Mouse (Mus musculus) midbrain, postnatal 0 days (tissue): Measurements from ENCODE around the gene A4gnt. TPM values are rescaled to one million over a fixed set of nuclear protein-coding genes. Genes with fewer than 3 reads are reported as not detected.
A peak's percentile ranks its signal among the peaks of the same experiment; 100 is the strongest.

Experiments
- ATAC-seq: fragments of 200-750 bp; cut with Nextera tagmentation; 2 replicates; pipeline ENCODE4 v1.8.0; 2017; ENCODE audit warnings: moderate number of reproducible peaks, mild to moderate bottlenecking, moderate TSS enrichment, moderate library complexity; ENCODE audit not compliant: low FRiP score
- DNase-seq: peaks from one replicate; pipeline ENCODE4 v3.0.0-alpha.2; 2015; ENCODE audit warnings: low spot score
- H3K27ac ChIP-seq: fragments of 300-500 bp; sonication (generic); 2 replicates; pipeline ENCODE4 v1.5.1; 2014; ENCODE audit warnings: low read depth, mild to moderate bottlenecking, low read length, mixed read lengths
- H3K27me3 ChIP-seq: fragments of 300-500 bp; sonication (generic); 2 replicates; pipeline ENCODE4 v1.6.1; 2014; ENCODE audit warnings: low read length, control low read depth, mixed read lengths; ENCODE audit not compliant: insufficient read depth
- H3K36me3 ChIP-seq: fragments of 300-500 bp; sonication (generic); 2 replicates; pipeline ENCODE4 v1.6.1; 2014; ENCODE audit warnings: low read length, control low read depth, mixed read lengths; ENCODE audit not compliant: insufficient read depth
- H3K4me1 ChIP-seq: fragments of 300-500 bp; sonication (generic); 2 replicates; pipeline ENCODE4 v1.6.1; 2014; ENCODE audit warnings: mild to moderate bottlenecking, control low read depth, antibody characterized with exemption, low read length, mixed read lengths; ENCODE audit not compliant: insufficient read depth
- H3K4me2 ChIP-seq: fragments of 300-500 bp; sonication (generic); 2 replicates; pipeline ENCODE4 v1.6.1; 2014; ENCODE audit warnings: low read depth, mild to moderate bottlenecking, low read length, mixed read lengths; ENCODE audit not compliant: poor library complexity, severe bottlenecking
- H3K4me3 ChIP-seq: fragments of 300-500 bp; sonication (generic); 2 replicates; pipeline ENCODE4 v1.5.1; 2014; ENCODE audit warnings: low read depth, mild to moderate bottlenecking, low read length, moderate library complexity
- H3K9ac ChIP-seq: fragments of 300-500 bp; sonication (generic); replicated peaks from 2 replicates; pipeline ENCODE4 v1.6.1; 2014; ENCODE audit warnings: mild to moderate bottlenecking, low read length, moderate library complexity, mixed read lengths; ENCODE audit not compliant: poor library complexity, severe bottlenecking
- H3K9me3 ChIP-seq: fragments of 300-500 bp; sonication (generic); 2 replicates; pipeline ENCODE4 v1.6.1; 2016; ENCODE audit warnings: low read length, control low read depth
- CTCF ChIP-seq: IDR thresholded peaks from 2 replicates; pipeline ENCODE4 v1.5.1; 2016; ENCODE audit warnings: antibody characterized with exemption, mild to moderate bottlenecking
- WGBS: fragments of 180-500 bp; shearing (Covaris S2); extraction: QIAGEN DNeasy Blood & Tissue Kit; methylation state at CpG from one replicate; pipeline ENCODE4 v1.1.7; 2014; 5-methylcytosine and 5-hydroxymethylcytosine counted together
- polyA plus RNA-seq: library from polyadenylated mRNA; unstranded; fragments of >200 nt; fragmentation: Nextera tagmentation; extraction: Ambion mirVana; gene quantifications from 2 replicates; pipeline ENCODE4 v1.2.1, GENCODE M21; 2015
- total RNA-seq: library from RNA; depleted of rRNA; stranded (reverse); fragments of >200 nt; gene quantifications from 2 replicates; pipeline ENCODE4 v1.2.3, GENCODE M21; 2014

Gene A4gnt
- total and polyA plus RNA-seq, 2 experiments from 2014 or later, result not detected

GRCm38 (mm10) chr9:99629281-99630011 is 17.1 kb downstream of the A4gnt start, which contains the start of gene Dzip1l:
Gene Dzip1l (plus strand): TSS chr9:99629496.
- peak within 1 kb of the TSS; percentile 77 for H3K9ac ChIP-seq
- ATAC-seq (peak; percentile 83), DNase-seq (peak; percentile 78)
- H3K4me3 ChIP-seq, result peak within 1 kb of the TSS; percentile 60
- no peaks in the 10 kb centered on the region for H3K9me3 ChIP-seq
- no peaks in the 10 kb centered on the region for H3K36me3 ChIP-seq
- H3K27me3 ChIP-seq, result no peaks in the 10 kb centered on the region
- peak within 1 kb of the TSS; percentile 78 for H3K27ac ChIP-seq
- peaks cover 8% of the 10 kb centered on the region for H3K4me1 ChIP-seq
- peak within 1 kb of the TSS; percentile 87 for H3K4me2 ChIP-seq
- under 1% methylated on average over 44 of the region's 44 CpGs for WGBS
- no peak; the same call in 1 of the 2 replicates for TF ChIP-seq CTCF

GRCm38 (mm10) chr9:99630071-99630470 is 17.8 kb downstream of the A4gnt start:
- peak overlapping the region; percentile 60 for H3K4me3 ChIP-seq
- H3K27ac ChIP-seq, result peak overlapping the region; percentile 78
- H3K9ac ChIP-seq, result peak overlapping the region; percentile 77
- DNase-seq, result no peak
- WGBS, result under 1% methylated on average over 11 of the region's 11 CpGs
- no peaks in the 10 kb centered on the region for H3K9me3 ChIP-seq
- no peak for TF ChIP-seq CTCF
- H3K4me1 ChIP-seq, result peaks cover 8% of the 10 kb centered on the region
- no peaks in the 10 kb centered on the region for H3K36me3 ChIP-seq
- no peaks in the 10 kb centered on the region for H3K27me3 ChIP-seq
- peak; percentile 24; the same call in 1 of the 2 replicates for ATAC-seq
- H3K4me2 ChIP-seq, result peak overlapping the region; percentile 87

- Histone ChIP-seq H3K9me3 (no peaks in the 10 kb centered on the region), H3K4me1 (peaks cover 8% of the 10 kb centered on the region), H3K27me3 (no peaks in the 10 kb centered on the region), H3K36me3 (peaks cover under 1% of the 10 kb centered on the region; the same call in 1 of the 2 replicates), H3K4me3 (peak overlapping the region; percentile 60), H3K27ac (no peak overlapping the region), H3K4me2 (peak overlapping the region; percentile 87), H3K9ac (peak overlapping the region; percentile 77; the same call in 1 of the 2 replicates)
- DNase-seq (peak; percentile 22), ATAC-seq (no peak)
- WGBS, result 52% methylated on average over 9 of the region's 9 CpGs
- no peak for TF ChIP-seq CTCF
Measured at GRCm38 (mm10) chr9:99630528-99631125, 18.3 kb downstream of the A4gnt start.

GRCm38 (mm10) chr9:99631781-99632180 is 19.5 kb downstream of the A4gnt start:
- no peaks in the 10 kb centered on the region for H3K9me3 ChIP-seq
- 26% methylated on average over 2 of the region's 2 CpGs for WGBS
- H3K9ac ChIP-seq, result no peak overlapping the region
- H3K27ac ChIP-seq, result 0 out of 2 replicates have a peak overlapping the region, but pooled peaks have one; percentile 6
- no peaks in the 10 kb centered on the region for H3K27me3 ChIP-seq
- ATAC-seq (no peak), DNase-seq (peak; percentile 61)
- TF ChIP-seq CTCF, result no peak
- no peak overlapping the region for H3K4me3 ChIP-seq
- H3K4me1 ChIP-seq, result peaks cover 8% of the 10 kb centered on the region
- H3K4me2 ChIP-seq, result peak overlapping the region; percentile 28; the same call in 1 of the 2 replicates
- peaks cover 3% of the 10 kb centered on the region; the same call in 1 of the 2 replicates for H3K36me3 ChIP-seq

- H3K27me3 ChIP-seq, result no peaks in the 10 kb centered on the region
- no peaks in the 10 kb centered on the region for H3K9me3 ChIP-seq
- H3K27ac ChIP-seq, result 0 out of 2 replicates have a peak overlapping the region, but pooled peaks have one; percentile 6
- peaks cover 8% of the 10 kb centered on the region for H3K4me1 ChIP-seq
- peak; percentile 44 for TF ChIP-seq CTCF
- H3K4me3 ChIP-seq, result no peak overlapping the region
- WGBS, result 18% methylated on average over 8 of the region's 8 CpGs
- ATAC-seq (no peak), DNase-seq (peak; percentile 52)
- peaks cover 5% of the 10 kb centered on the region; the same call in 1 of the 2 replicates for H3K36me3 ChIP-seq
- H3K4me2 ChIP-seq, result peak overlapping the region; percentile 28
- H3K9ac ChIP-seq, result no peak overlapping the region
Measured at GRCm38 (mm10) chr9:99632264-99632663, 20.0 kb downstream of the A4gnt start.

GRCm38 (mm10) chr9:99636776-99637175 is 24.5 kb downstream of the A4gnt start:
- H3K4me2 ChIP-seq, result no peak overlapping the region
- DNase-seq (peak; percentile 38), ATAC-seq (no peak)
- H3K4me3 ChIP-seq, result no peak overlapping the region
- no peak for TF ChIP-seq CTCF
- peaks cover 16% of the 10 kb centered on the region for H3K36me3 ChIP-seq
- no peaks in the 10 kb centered on the region for H3K9me3 ChIP-seq
- 89% methylated on average over 1 of the region's 1 CpGs for WGBS
- H3K4me1 ChIP-seq, result peaks cover 4% of the 10 kb centered on the region
- H3K27ac ChIP-seq, result no peak overlapping the region
- H3K9ac ChIP-seq, result no peak overlapping the region
- no peaks in the 10 kb centered on the region for H3K27me3 ChIP-seq
